Mouse (Mus musculus) stomach, embryonic 14.5 days (tissue): ENCODE results near the gene Copb2. TPM values are rescaled to one million over a fixed set of nuclear protein-coding genes. Genes with fewer than 3 reads are reported as not detected.

Experiments
- ATAC-seq: fragments of 200-750 bp; cut with Nextera tagmentation; 2 replicates; pipeline ENCODE4 v1.8.0; 2017; ENCODE audit warnings: low read depth, moderate TSS enrichment; ENCODE audit not compliant: insufficient number of reproducible peaks, insufficient read depth, low FRiP score
- H3K27ac ChIP-seq: fragments of 300-500 bp; sonication (generic); 2 replicates; pipeline ENCODE4 v1.5.1; 2014; ENCODE audit warnings: mild to moderate bottlenecking, low read length, moderate library complexity, mixed read lengths
- H3K27me3 ChIP-seq: fragments of 300-500 bp; sonication (generic); 2 replicates; pipeline ENCODE4 v1.6.1; 2014; ENCODE audit warnings: low read length, control low read depth, mixed read lengths; ENCODE audit not compliant: control insufficient read depth, insufficient read depth
- H3K36me3 ChIP-seq: fragments of 300-500 bp; sonication (generic); 2 replicates; pipeline ENCODE4 v1.6.1; 2014; ENCODE audit warnings: mild to moderate bottlenecking, control low read depth, low read length, moderate library complexity, mixed read lengths; ENCODE audit not compliant: control insufficient read depth, insufficient read depth
- H3K4me1 ChIP-seq: fragments of 300-500 bp; sonication (generic); 2 replicates; pipeline ENCODE4 v1.6.1; 2014; ENCODE audit warnings: low read length, control low read depth, mixed read lengths; ENCODE audit not compliant: control insufficient read depth, insufficient read depth
- H3K4me2 ChIP-seq: fragments of 300-500 bp; sonication (generic); replicated peaks from 2 replicates; pipeline ENCODE4 v1.6.1; 2014; ENCODE audit warnings: low read depth, low read length, control low read depth
- H3K4me3 ChIP-seq: fragments of 300-500 bp; sonication (generic); 2 replicates; pipeline ENCODE4 v1.5.1; 2014; ENCODE audit warnings: low read depth, low read length, control low read depth
- H3K9ac ChIP-seq: fragments of 300-500 bp; sonication (generic); replicated peaks from 2 replicates; pipeline ENCODE4 v1.6.1; 2014; ENCODE audit warnings: low read depth, mild to moderate bottlenecking, control low read depth, low read length, moderate library complexity, mixed read lengths
- H3K9me3 ChIP-seq: fragments of 300-500 bp; sonication (generic); 2 replicates; pipeline ENCODE4 v1.6.1; 2016; ENCODE audit warnings: low read depth, low read length, control low read depth; ENCODE audit not compliant: control insufficient read depth
- WGBS: fragments of 180-500 bp; shearing (Covaris S2); extraction: QIAGEN DNeasy Blood & Tissue Kit; methylation state at CpG from one replicate; pipeline ENCODE4 v1.1.7; 2014; 5-methylcytosine and 5-hydroxymethylcytosine counted together
- polyA plus RNA-seq: library from polyadenylated mRNA; unstranded; fragments of >200 nt; fragmentation: Nextera tagmentation; extraction: Ambion mirVana; gene quantifications from 2 replicates; pipeline ENCODE4 v1.2.1, GENCODE M21; 2014

Gene Copb2
- polyA plus RNA-seq, 1 experiment from 2014 or later = 161 TPM

DNA sequence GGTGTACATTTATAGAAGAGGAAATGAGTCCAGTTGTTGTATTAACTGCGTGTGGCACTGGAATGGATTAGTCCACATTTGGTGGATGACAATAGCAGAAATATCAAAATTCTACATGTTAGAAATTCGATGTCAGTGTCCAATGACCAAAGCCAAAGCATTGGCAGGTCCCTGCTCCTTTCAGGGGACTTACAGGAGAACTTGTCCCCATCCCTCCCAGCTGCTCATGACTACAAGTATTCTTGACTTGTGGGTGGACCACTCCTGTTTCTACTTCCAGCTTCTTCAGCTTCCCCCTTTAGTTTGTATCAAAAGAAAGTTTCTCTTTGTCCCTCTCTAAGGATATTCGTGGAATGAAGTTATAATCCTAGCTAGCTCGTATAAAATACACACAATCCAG lies 41.4 kb downstream of the Copb2 start:
- Histone ChIP-seq H3K4me2 (no peak overlapping the region), H3K27ac (no peak overlapping the region), H3K4me1 (peaks cover 5% of the 10 kb centered on the region; the same call in 1 of the 2 replicates), H3K4me3 (no peak overlapping the region), H3K9ac (no peak overlapping the region), H3K27me3 (no peaks in the 10 kb centered on the region), H3K9me3 (0 out of 2 replicates have a peak, but pooled peaks cover 3% of the 10 kb centered on the region), H3K36me3 (no peaks in the 10 kb centered on the region)
- 61% methylated on average over 4 of the region's 4 CpGs for WGBS
- ATAC-seq = no peak

DNA sequence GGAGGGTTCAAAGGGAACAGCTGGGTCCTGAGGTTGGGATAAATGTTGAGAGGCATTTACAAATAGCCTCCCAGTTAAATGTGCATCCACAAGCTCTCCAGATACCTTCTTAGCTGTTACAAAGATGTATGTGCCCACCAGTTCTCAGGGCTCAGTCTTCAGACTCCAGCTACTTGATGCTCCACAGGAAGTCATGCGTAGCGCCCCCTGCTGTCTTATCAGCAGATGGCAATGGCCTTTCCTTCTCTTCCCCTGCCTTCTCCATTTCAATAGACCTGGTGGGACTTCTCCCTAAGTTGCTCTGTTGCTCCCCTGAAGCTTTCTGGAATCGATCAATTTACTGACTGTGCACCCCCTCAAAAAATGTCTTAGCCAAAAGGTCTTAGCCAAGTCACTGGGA lies 65.0 kb downstream of the Copb2 start:
- no peak for ATAC-seq
- no peak overlapping the region for H3K4me2 ChIP-seq
- 38% methylated on average over 3 of the region's 3 CpGs for WGBS
- H3K4me1 ChIP-seq = no peaks in the 10 kb centered on the region
- H3K27me3 ChIP-seq = no peaks in the 10 kb centered on the region
- no peaks in the 10 kb centered on the region for H3K9me3 ChIP-seq
- no peak overlapping the region for H3K27ac ChIP-seq
- H3K9ac ChIP-seq = no peak overlapping the region
- no peak overlapping the region for H3K4me3 ChIP-seq
- no peaks in the 10 kb centered on the region for H3K36me3 ChIP-seq

GRCm38 (mm10) chr9:98633287-98634162 lies 70.0 kb downstream of the Copb2 start:
- no peaks in the 10 kb centered on the region for H3K27me3 ChIP-seq
- ATAC-seq = no peak

More at GRCm38 (mm10) chr9:98633287-98634162, 70.0 kb downstream of the Copb2 start:
- Histone ChIP-seq H3K36me3 (no peaks in the 10 kb centered on the region), H3K4me1 (no peaks in the 10 kb centered on the region), H3K4me3 (no peak overlapping the region), H3K4me2 (no peak overlapping the region), H3K9me3 (no peaks in the 10 kb centered on the region), H3K27ac (no peak overlapping the region), H3K9ac (no peak overlapping the region)
- WGBS = 63% methylated on average over 13 of the region's 13 CpGs

Other genes starting within 250 kb of the Copb2 start
- 93.0 and 101 TPM in 2 replicates for gene Rbp1, start 140.8 kb upstream of the Copb2 start, polyA plus RNA-seq
- 4.1 and 4.4 TPM in 2 replicates for gene Rbp2, start 77.6 kb upstream of the Copb2 start, polyA plus RNA-seq
- gene Mrps22, start 37.9 kb downstream of the Copb2 start, polyA plus RNA-seq = 48.2 and 51.0 TPM in 2 replicates